Comparison of ENCODE assay signal across 8 mouse cellular contexts in genomic region chr16:97534876-97535461, GRCm38 (mm10). TPM values are rescaled to one million over a fixed set of nuclear protein-coding genes. Genes with fewer than 3 reads are reported as not detected.
DNase-seq lines count a peak whose midpoint lies in the region; ATAC-seq and TF ChIP-seq lines count a peak whose summit lies in the region.

No protein-coding gene starts in this region.

- ATAC-seq in G1E (ENCODE audit: extremely low read depth, insufficient number of reproducible peaks, low FRiP score, poor library complexity, severe bottlenecking), result 0 out of 2 replicates have a peak, but pooled peaks have one; percentile 19
- peak; percentile 69 for ATAC-seq in forebrain, postnatal 0 days
- peak; percentile 58; the same call in 1 of the 2 replicates for ATAC-seq in liver, embryonic 14.5 days (ENCODE audit: insufficient read depth)

- peak overlapping the region; percentile 62 for H3K27ac ChIP-seq in forebrain, postnatal 0 days (ENCODE audit: low read depth, low read length)
- H3K27ac ChIP-seq in liver, embryonic 14.5 days, result no peak overlapping the region; the same call in 1 of the 2 replicates

- H3K4me3 ChIP-seq in G1E (ENCODE audit: low read depth, low read length) (peak overlapping the region; percentile 64), myocyte (peak overlapping the region; percentile 13)
- no peak overlapping the region for H3K4me3 ChIP-seq in forebrain, postnatal 0 days (ENCODE audit: low read depth, low read length)
- peak overlapping the region in 1 of 2 experiments; percentile 2; a peak in 2 of 4 replicates for H3K4me3 ChIP-seq in liver, embryonic 14.5 days (ENCODE audit: insufficient read depth in 1 of 2, low read depth in 2 of 2, low read length in 2 of 2)

- no peak for TF ChIP-seq CTCF in G1E (IDR thresholded peaks at IDR 0.05; ENCODE audit: low read depth, low read length)
- no peak for TF ChIP-seq CTCF in brain, embryonic 14.5 days (IDR thresholded peaks at IDR 0.05; ENCODE audit: borderline replicate concordance, extremely low read depth, insufficient read depth, insufficient read length)
- TF ChIP-seq CTCF in forebrain, postnatal 0 days (IDR thresholded peaks at IDR 0.05; ENCODE audit: low read depth), result no peak
- no peak for TF ChIP-seq CTCF in liver, embryonic 14.5 days (IDR thresholded peaks at IDR 0.05; ENCODE audit: low read depth)

- H3K9ac ChIP-seq in forebrain, postnatal 0 days, result no peak overlapping the region
- 0 out of 2 replicates have a peak overlapping the region, but pooled peaks have one; percentile 20 for H3K9ac ChIP-seq in liver, embryonic 14.5 days (replicated peaks)

- TF ChIP-seq EP300 in liver, embryonic 14.5 days (IDR thresholded peaks at IDR 0.05; ENCODE audit: low read depth), result no peak

- no peaks in the 10 kb centered on the region for H3K79me2 ChIP-seq in myocyte (ENCODE audit: control insufficient read depth, insufficient read depth)

- peak overlapping the region; percentile 13; the same call in 1 of the 2 replicates for H3K4me2 ChIP-seq in forebrain, postnatal 0 days (ENCODE audit: low read depth)
- H3K4me2 ChIP-seq in liver, embryonic 14.5 days (ENCODE audit: low read depth), result peak overlapping the region; percentile 51
- peak overlapping the region; percentile 83 for H3K4me2 ChIP-seq in myocyte (ENCODE audit: low read depth)

- 38% methylated on average over 5 of the region's 5 CpGs for WGBS in forebrain, postnatal 0 days
- WGBS in liver, embryonic 14.5 days (ENCODE audit: insufficient replicate concordance), result 23% methylated on average over 5 of the region's 5 CpGs

- no peak overlapping the region for H3ac ChIP-seq in myocyte (ENCODE audit: control insufficient read depth, insufficient read length)

- H3K4me1 ChIP-seq in G1E (ENCODE audit: insufficient read depth, low read depth, low read length), result peaks cover 19% of the 10 kb centered on the region
- no peaks in the 10 kb centered on the region; the same call in 1 of the 2 replicates for H3K4me1 ChIP-seq in forebrain, postnatal 0 days (ENCODE audit: insufficient read depth)
- peaks cover 0 to 7% of the 10 kb centered on the region in 2 experiments; a peak in 1 of 4 replicates for H3K4me1 ChIP-seq in liver, embryonic 14.5 days (replicated peaks; ENCODE audit: control insufficient read depth in 2 of 2, insufficient read depth in 2 of 2, low read length in 1 of 2)

- no peaks in the 10 kb centered on the region for H3K36me3 ChIP-seq in G1E (replicated peaks)
- no peaks in the 10 kb centered on the region for H3K36me3 ChIP-seq in forebrain, postnatal 0 days (ENCODE audit: insufficient read depth)
- no peaks in the 10 kb centered on the region for H3K36me3 ChIP-seq in liver, embryonic 14.5 days (replicated peaks; ENCODE audit: control insufficient read depth, insufficient read depth, low read depth)
- H3K36me3 ChIP-seq in myocyte (ENCODE audit: control insufficient read depth, insufficient read depth), result no peaks in the 10 kb centered on the region

- no peak for TF ChIP-seq POLR2A in brain, embryonic 14.5 days (IDR thresholded peaks at IDR 0.05; ENCODE audit: borderline replicate concordance, extremely low read depth, insufficient read depth, insufficient read length, poor library complexity, severe bottlenecking)
- no peak for TF ChIP-seq POLR2A in myocyte (IDR thresholded peaks at IDR 0.05; ENCODE audit: insufficient read length, low read depth)

- H3K9me3 ChIP-seq in G1E (replicated peaks), result 0 out of 2 replicates have a peak, but pooled peaks cover 2% of the 10 kb centered on the region
- no peaks in the 10 kb centered on the region for H3K9me3 ChIP-seq in forebrain, postnatal 0 days (ENCODE audit: low read length)
- H3K9me3 ChIP-seq in liver, embryonic 14.5 days (ENCODE audit: control insufficient read depth, low read length), result no peaks in the 10 kb centered on the region

- DNase-seq in G1E (ENCODE audit: low spot score), result no peak
- peak; percentile 64 for DNase-seq in brain, embryonic 14.5 days (ENCODE audit: low read depth)
- peak; percentile 38 for DNase-seq in forebrain, postnatal 0 days
- DNase-seq in heart, postnatal 4 days, result peak; percentile 65
- peak; percentile 47 for DNase-seq in layer of hippocampus, adult 11-12 months (ENCODE audit: low spot score)
- peak in 2 of 3 experiments; percentile 9 to 15 for DNase-seq in liver, embryonic 14.5 days (ENCODE audit: low read depth in 3 of 3, low spot score in 3 of 3)
- DNase-seq in thymus, postnatal 25 days, result peak; percentile 32

- H3K27me3 ChIP-seq in G1E (ENCODE audit: insufficient read depth, low read length), result peaks cover 3% of the 10 kb centered on the region; the same call in 1 of the 2 replicates
- no peaks in the 10 kb centered on the region for H3K27me3 ChIP-seq in forebrain, postnatal 0 days (ENCODE audit: insufficient read depth, low read length)
- H3K27me3 ChIP-seq in liver, embryonic 14.5 days (ENCODE audit: control insufficient read depth, insufficient read depth, low read length), result no peaks in the 10 kb centered on the region
- H3K27me3 ChIP-seq in myocyte (ENCODE audit: control insufficient read depth, insufficient read depth, insufficient read length), result no peaks in the 10 kb centered on the region

TF ChIP-seq in myocyte, 11 proteins besides CTCF, POLR2A, EP300 and RAD21:
- TF ChIP-seq CEBPB (IDR thresholded peaks at IDR 0.05; ENCODE audit: insufficient read depth, poor library complexity, severe bottlenecking) (no peak), TCF3 (IDR thresholded peaks at IDR 0.05; ENCODE audit: insufficient read length, low read depth) (no peak), POLR2AphosphoS2 (IDR thresholded peaks at IDR 0.05; ENCODE audit: insufficient read length, low read depth) (no peak), TCF12 (IDR thresholded peaks at IDR 0.05; ENCODE audit: insufficient read depth, poor library complexity, severe bottlenecking) (no peak), MYOG (IDR thresholded peaks at IDR 0.05; ENCODE audit: control insufficient read depth in 1 of 3, insufficient read depth in 1 of 3, insufficient read length in 2 of 3, low read depth in 2 of 3) (no peak), MYOD1 (IDR thresholded peaks at IDR 0.05; ENCODE audit: control insufficient read depth in 1 of 3, insufficient read length in 2 of 3, low read depth in 2 of 3) (no peak), SRF (IDR thresholded peaks at IDR 0.05; ENCODE audit: control insufficient read depth, insufficient read length, low read depth) (no peak), E2F4 (IDR thresholded peaks at IDR 0.05; ENCODE audit: insufficient read depth) (no peak), REST (IDR thresholded peaks at IDR 0.05; ENCODE audit: insufficient read depth, insufficient read length) (no peak), MAX (IDR thresholded peaks at IDR 0.05; ENCODE audit: low read depth) (no peak)
TF ChIP-seq in myocyte: peak in this region for 0.

RNA-seq across cellular contexts. Expression of gene Fam3b, which starts 20.4 kb away (rescaled TPM):
- total RNA-seq in G1E (2014; fragmentation: Nextera tagmentation) (not detected in 2 replicates), G1E (2017) (0.64 and 0.87 TPM in 2 replicates)
- polyA plus RNA-seq in G1E (2012) (not detected in 2 replicates), myocyte (2012; fragmentation: generic; extraction: Trizol) (not detected)
- not detected in 2 replicates for polyA plus RNA-seq in brain, embryonic 14.5 days (2012; rRNA removed)
- not detected in 2 replicates for total RNA-seq in forebrain, postnatal 0 days (2014; rRNA removed)
- not detected in 2 replicates for polyA plus RNA-seq in forebrain, postnatal 0 days (2015; fragmentation: Nextera tagmentation; extraction: Ambion mirVana)
- not detected for total RNA-seq in heart, postnatal 4 days (2021)
- polyA plus RNA-seq in liver, embryonic 14.5 days (2012; rRNA removed), result not detected in 2 replicates
- 0.14 TPM in 1 of 2 replicates, not detected in the other for polyA plus RNA-seq in liver, embryonic 14.5 days (2014; fragmentation: Nextera tagmentation; extraction: Ambion mirVana)

Comparison
In these comparisons a context has a peak if more than half of its experiments do, and no peak if none do; other contexts are left out.
1. ATAC-seq: peak in every context shown above with its lines; median percentile 69 in forebrain, postnatal 0 days; 58 in liver, embryonic 14.5 days; 19 in G1E.
2. H3K4me2 ChIP-seq: peak in every context shown above with its lines; median percentile 83 in myocyte; 51 in liver, embryonic 14.5 days; 13 in forebrain, postnatal 0 days.